Mouse (Mus musculus): Measurements from ENCODE around the gene Vangl1.

- TF ChIP-seq GATA1 (IDR thresholded peaks at IDR 0.05; ENCODE audit: low read length) (no peak), TAL1 (IDR thresholded peaks at IDR 0.05; ENCODE audit: low read length) (no peak)
Measured at GRCm38 (mm10) chr3:102249401-102249991, 45.0 kb upstream of the Vangl1 start.

Measured in erythroblast, embryonic 14.5 days (primary cell).